Comparison of ENCODE assay signal across 18 mouse cellular contexts in the genomic region with DNA sequence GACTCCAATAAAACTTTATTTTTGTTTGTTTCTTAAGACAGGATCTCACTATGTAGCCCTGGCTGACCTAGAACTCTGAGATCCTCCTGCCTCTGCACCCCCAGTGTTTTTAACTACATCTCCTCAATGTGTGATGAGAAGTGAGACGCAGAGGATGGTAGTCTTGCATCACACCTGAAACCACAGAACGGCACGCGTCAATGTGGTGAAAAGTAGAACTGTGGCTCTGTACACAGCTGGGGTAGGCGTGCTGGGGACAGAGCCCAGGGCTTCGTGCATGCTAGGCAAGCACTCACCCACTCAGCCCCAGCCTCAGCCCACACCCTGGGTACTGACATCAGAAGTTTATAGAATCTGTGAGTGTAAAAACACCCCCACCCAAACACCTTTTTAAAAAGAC.
DNase-seq lines count a peak whose midpoint lies in the region; ATAC-seq lines count a peak whose summit lies in the region.
"Had no signal": no experiment of that assay in that cellular context is flagged by ENCODE, and none has a peak within 500 bp of the region (broad histone marks: within the 10 kb centered on the region; RNA-seq: fewer than 3 reads in every experiment).

No protein-coding gene starts in this region.

- intact Hi-C loops in left cerebral cortex, postnatal 10 days (cut with DNase I) = no loop called here

- no peaks in the 10 kb centered on the region for H3K27me3 ChIP-seq in midbrain, embryonic 16.5 days (ENCODE audit: control insufficient read depth, insufficient read depth, low read depth, low read length)
- no peaks in the 10 kb centered on the region for H3K27me3 ChIP-seq in hindbrain, embryonic 11.5 days (ENCODE audit: control insufficient read depth, insufficient read depth, low read length)
- H3K27me3 ChIP-seq: embryonic facial prominence, embryonic 12.5 days; hindbrain, embryonic 13.5 days; neural tube, embryonic 13.5 days had no signal

- no peaks in the 10 kb centered on the region for H3K36me3 ChIP-seq in midbrain, embryonic 16.5 days (ENCODE audit: control insufficient read depth, insufficient read depth, low read length)
- H3K36me3 ChIP-seq in hindbrain, embryonic 11.5 days (ENCODE audit: control insufficient read depth, insufficient read depth, low read length) = no peaks in the 10 kb centered on the region
- H3K36me3 ChIP-seq: embryonic facial prominence, embryonic 12.5 days; hindbrain, embryonic 13.5 days; neural tube, embryonic 13.5 days had no signal

- DNase-seq in 416B (ENCODE audit: low read depth) = peak; percentile 46
- DNase-seq in urinary bladder, postnatal 14 days (ENCODE audit: low spot score) = no peak
- no peak for DNase-seq in hindbrain, embryonic 11.5 days (ENCODE audit: low spot score)
- no peak for DNase-seq in left cerebral cortex, postnatal 10 days (ENCODE audit: extremely low spot score in 1 of 2, low spot score in 2 of 2)
- DNase-seq: cerebellum, adult 11-12 months; cerebellum, postnatal 36 days; gastrocnemius, postnatal 36 days; kidney, adult 18-20 months; kidney, postnatal 36 days; midbrain, embryonic 14.5 days; right cerebral cortex, postnatal 4 days had no signal

- WGBS in midbrain, embryonic 16.5 days = 99% methylated on average over 6 of the region's 6 CpGs
- 95% methylated on average over 6 of the region's 6 CpGs for WGBS in hindbrain, embryonic 11.5 days

- H3K4me1 ChIP-seq in midbrain, embryonic 16.5 days (ENCODE audit: control insufficient read depth, insufficient read depth, low read length) = peaks cover 7% of the 10 kb centered on the region; the same call in 1 of the 2 replicates
- H3K4me1 ChIP-seq in hindbrain, embryonic 11.5 days (replicated peaks; ENCODE audit: control insufficient read depth, insufficient read depth, low read length) = 0 out of 2 replicates have a peak, but pooled peaks cover 2% of the 10 kb centered on the region

- H3K4me3 ChIP-seq in midbrain, embryonic 16.5 days (ENCODE audit: low read depth, low read length) = no peak overlapping the region
- no peak overlapping the region for H3K4me3 ChIP-seq in hindbrain, embryonic 11.5 days (ENCODE audit: low read depth, low read length)
- H3K4me3 ChIP-seq: embryonic facial prominence, embryonic 12.5 days; hindbrain, embryonic 13.5 days; neural tube, embryonic 13.5 days had no signal

- no peak overlapping the region for H3K9ac ChIP-seq in midbrain, embryonic 16.5 days (ENCODE audit: low read depth, low read length)
- no peak overlapping the region for H3K9ac ChIP-seq in hindbrain, embryonic 11.5 days (ENCODE audit: low read depth, low read length)
- H3K9ac ChIP-seq: embryonic facial prominence, embryonic 12.5 days; hindbrain, embryonic 13.5 days; neural tube, embryonic 13.5 days had no signal

- ATAC-seq in CD4-positive, CD25-positive, alpha-beta regulatory T cell, adult 4 months = peak; percentile 83
- peak; percentile 59 for ATAC-seq in inflammation-experienced regulatory T-cells, adult 6 months
- ATAC-seq in neutrophil, adult 5-6 weeks (ENCODE audit: extremely low read depth, insufficient number of reproducible peaks, low FRiP score, poor library complexity, severe bottlenecking) = peak; percentile 77
- ATAC-seq in midbrain, embryonic 16.5 days = no peak
- no peak for ATAC-seq in hindbrain, embryonic 11.5 days (ENCODE audit: low FRiP score)

- H3K9me3 ChIP-seq in midbrain, embryonic 16.5 days (replicated peaks; ENCODE audit: control insufficient read depth, low read length, poor library complexity, severe bottlenecking) = no peaks in the 10 kb centered on the region
- no peaks in the 10 kb centered on the region for H3K9me3 ChIP-seq in hindbrain, embryonic 11.5 days (ENCODE audit: control insufficient read depth, low read length)
- H3K9me3 ChIP-seq: embryonic facial prominence, embryonic 12.5 days; hindbrain, embryonic 13.5 days; neural tube, embryonic 13.5 days had no signal

- no peak overlapping the region for H3K4me2 ChIP-seq in midbrain, embryonic 16.5 days (ENCODE audit: low read length)
- H3K4me2 ChIP-seq in hindbrain, embryonic 11.5 days (replicated peaks; ENCODE audit: low read depth, low read length) = no peak overlapping the region
- H3K4me2 ChIP-seq: embryonic facial prominence, embryonic 12.5 days; hindbrain, embryonic 13.5 days; neural tube, embryonic 13.5 days had no signal

- H3K27ac ChIP-seq in midbrain, embryonic 16.5 days (ENCODE audit: low read length) = no peak overlapping the region
- H3K27ac ChIP-seq in hindbrain, embryonic 11.5 days (ENCODE audit: low read depth, low read length) = no peak overlapping the region
- H3K27ac ChIP-seq: embryonic facial prominence, embryonic 12.5 days; hindbrain, embryonic 13.5 days; neural tube, embryonic 13.5 days had no signal

Comparison
In these comparisons a context has a peak if more than half of its experiments do, and no peak if none do; other contexts are left out.
1. ATAC-seq: peak in CD4-positive, CD25-positive, alpha-beta regulatory T cell, adult 4 months (single experiment), inflammation-experienced regulatory T-cells, adult 6 months (single experiment) and neutrophil, adult 5-6 weeks (single experiment); none in midbrain, embryonic 16.5 days (single experiment) and hindbrain, embryonic 11.5 days (single experiment).